Mouse (Mus musculus) heart, embryonic 15.5 days (tissue): Measurements from ENCODE around the gene Myod1. TPM values are rescaled to one million over a fixed set of nuclear protein-coding genes. Genes with fewer than 3 reads are reported as not detected.

Source experiments
- ATAC-seq: fragments of 200-750 bp; cut with Nextera tagmentation; replicated peaks from 2 replicates; pipeline ENCODE4 v1.8.0; 2017; ENCODE audit warnings: low read depth, moderate TSS enrichment; ENCODE audit not compliant: insufficient number of reproducible peaks, insufficient read depth, low FRiP score
- H3K27ac ChIP-seq: fragments of 300-500 bp; sonication (generic); 2 replicates; pipeline ENCODE4 v1.5.1; 2015; ENCODE audit warnings: mild to moderate bottlenecking, inconsistent platforms
- H3K27me3 ChIP-seq: fragments of 300-500 bp; sonication (generic); 2 replicates; pipeline ENCODE4 v1.6.1; 2015; ENCODE audit warnings: inconsistent platforms
- H3K36me3 ChIP-seq: fragments of 300-500 bp; sonication (generic); 2 replicates; pipeline ENCODE4 v1.6.1; 2015; ENCODE audit warnings: mild to moderate bottlenecking, inconsistent platforms
- H3K4me1 ChIP-seq: fragments of 300-500 bp; sonication (generic); replicated peaks from 2 replicates; pipeline ENCODE4 v1.6.1; 2015; ENCODE audit warnings: inconsistent platforms
- H3K4me2 ChIP-seq: fragments of 300-500 bp; sonication (generic); 2 replicates; pipeline ENCODE4 v1.6.1; 2015; ENCODE audit warnings: inconsistent platforms, mild to moderate bottlenecking, moderate library complexity
- H3K4me3 ChIP-seq: fragments of 300-500 bp; sonication (generic); 2 replicates; pipeline ENCODE4 v1.5.1; 2015; ENCODE audit warnings: mild to moderate bottlenecking, inconsistent platforms
- H3K9ac ChIP-seq: fragments of 300-500 bp; sonication (generic); 2 replicates; pipeline ENCODE4 v1.6.1; 2015; ENCODE audit warnings: mild to moderate bottlenecking, inconsistent platforms
- H3K9me3 ChIP-seq: fragments of 300-500 bp; sonication (generic); replicated peaks from 2 replicates; pipeline ENCODE4 v1.6.1; 2016; ENCODE audit warnings: inconsistent platforms
- WGBS: fragments of 180-500 bp; shearing (Covaris S2); methylation state at CpG from one replicate; pipeline ENCODE4 v1.1.7; 2015; ENCODE audit warnings: mixed read lengths; 5-methylcytosine and 5-hydroxymethylcytosine counted together
- polyA plus RNA-seq: library from polyadenylated mRNA; unstranded; fragments of >200 nt; fragmentation: Nextera tagmentation; extraction: Ambion mirVana; gene quantifications from 2 replicates; pipeline ENCODE4 v1.2.1, GENCODE M21; 2015

The Myod1 gene
- 0.10 and 0.30 TPM in 2 replicates for polyA plus RNA-seq

GRCm38 (mm10) chr7:46376172-46377007, at the start of gene Myod1:
Myod1 (plus strand) TSS chr7:46376474.
- Histone ChIP-seq H3K9me3 (no peaks in the 10 kb centered on the region), H3K27ac (no peak within 1 kb of the TSS), H3K4me1 (peaks cover 18% of the 10 kb centered on the region), H3K9ac (no peak within 1 kb of the TSS), H3K4me2 (peak within 1 kb of the TSS; percentile 36), H3K36me3 (no peaks in the 10 kb centered on the region), H3K4me3 (peak within 1 kb of the TSS; percentile 7), H3K27me3 (peaks cover 88% of the 10 kb centered on the region)
- WGBS = 5% methylated on average over 44 of the region's 44 CpGs
- no peak for ATAC-seq

GRCm38 (mm10) chr7:46327896-46328295, 48.4 kb upstream of the Myod1 start:
- WGBS = 49% methylated on average over 4 of the region's 4 CpGs
- Histone ChIP-seq H3K27ac (no peak overlapping the region), H3K4me2 (no peak overlapping the region), H3K27me3 (no peaks in the 10 kb centered on the region), H3K4me1 (no peaks in the 10 kb centered on the region), H3K9ac (no peak overlapping the region), H3K36me3 (no peaks in the 10 kb centered on the region), H3K4me3 (no peak overlapping the region), H3K9me3 (no peaks in the 10 kb centered on the region)
- ATAC-seq = no peak

GRCm38 (mm10) chr7:46337397-46337796, 38.9 kb upstream of the Myod1 start:
- H3K36me3 ChIP-seq = no peaks in the 10 kb centered on the region
- H3K9me3 ChIP-seq = no peaks in the 10 kb centered on the region
- H3K4me2 ChIP-seq = no peak overlapping the region
- H3K27ac ChIP-seq = no peak overlapping the region
- H3K4me3 ChIP-seq = no peak overlapping the region
- ATAC-seq = no peak
- no peak overlapping the region for H3K9ac ChIP-seq
- no peaks in the 10 kb centered on the region for H3K27me3 ChIP-seq
- 85% methylated on average over 9 of the region's 9 CpGs for WGBS
- no peaks in the 10 kb centered on the region for H3K4me1 ChIP-seq

GRCm38 (mm10) chr7:46339818-46340217, 36.5 kb upstream of the Myod1 start:
- 29% methylated on average over 3 of the region's 3 CpGs for WGBS
- H3K9me3 ChIP-seq = no peaks in the 10 kb centered on the region
- no peak overlapping the region for H3K4me2 ChIP-seq
- H3K9ac ChIP-seq = no peak overlapping the region
- H3K27me3 ChIP-seq = no peaks in the 10 kb centered on the region
- H3K4me1 ChIP-seq = no peaks in the 10 kb centered on the region
- H3K36me3 ChIP-seq = no peaks in the 10 kb centered on the region
- no peak for ATAC-seq
- no peak overlapping the region for H3K4me3 ChIP-seq
- H3K27ac ChIP-seq = no peak overlapping the region

- Histone ChIP-seq H3K9ac (no peak overlapping the region), H3K9me3 (no peaks in the 10 kb centered on the region), H3K4me1 (no peaks in the 10 kb centered on the region), H3K27ac (no peak overlapping the region), H3K36me3 (no peaks in the 10 kb centered on the region), H3K27me3 (no peaks in the 10 kb centered on the region), H3K4me3 (no peak overlapping the region), H3K4me2 (no peak overlapping the region)
- ATAC-seq = no peak
- WGBS = 68% methylated on average over 5 of the region's 5 CpGs
Observed at GRCm38 (mm10) chr7:46340295-46340694, 36.0 kb upstream of the Myod1 start.

- H3K4me1 ChIP-seq = no peaks in the 10 kb centered on the region
- H3K4me2 ChIP-seq = no peak overlapping the region
- ATAC-seq = no peak
- H3K9ac ChIP-seq = no peak overlapping the region
- WGBS = 78% methylated on average over 9 of the region's 9 CpGs
- H3K27ac ChIP-seq = no peak overlapping the region
- H3K36me3 ChIP-seq = no peaks in the 10 kb centered on the region
- no peaks in the 10 kb centered on the region; the same call in 1 of the 2 replicates for H3K27me3 ChIP-seq
- no peaks in the 10 kb centered on the region for H3K9me3 ChIP-seq
- no peak overlapping the region for H3K4me3 ChIP-seq
Observed at GRCm38 (mm10) chr7:46341471-46341870, 34.8 kb upstream of the Myod1 start.

- Histone ChIP-seq H3K36me3 (no peaks in the 10 kb centered on the region), H3K4me1 (no peaks in the 10 kb centered on the region), H3K9ac (no peak overlapping the region), H3K9me3 (no peaks in the 10 kb centered on the region), H3K27me3 (peaks cover 47% of the 10 kb centered on the region), H3K27ac (no peak overlapping the region), H3K4me3 (no peak overlapping the region), H3K4me2 (no peak overlapping the region)
- no peak for ATAC-seq
- 59% methylated on average over 4 of the region's 4 CpGs for WGBS
Observed at GRCm38 (mm10) chr7:46347692-46348091, 28.6 kb upstream of the Myod1 start.

GRCm38 (mm10) chr7:46348813-46349212, 27.5 kb upstream of the Myod1 start:
- no peak overlapping the region for H3K9ac ChIP-seq
- H3K4me3 ChIP-seq = no peak overlapping the region
- H3K9me3 ChIP-seq = no peaks in the 10 kb centered on the region
- H3K4me1 ChIP-seq = no peaks in the 10 kb centered on the region
- ATAC-seq = no peak
- peaks cover 49% of the 10 kb centered on the region for H3K27me3 ChIP-seq
- H3K27ac ChIP-seq = no peak overlapping the region
- 5% methylated on average over 35 of the region's 36 CpGs for WGBS
- H3K4me2 ChIP-seq = no peak overlapping the region
- no peaks in the 10 kb centered on the region for H3K36me3 ChIP-seq

GRCm38 (mm10) chr7:46350119-46350702, 26.1 kb upstream of the Myod1 start:
- Histone ChIP-seq H3K9ac (no peak overlapping the region), H3K9me3 (no peaks in the 10 kb centered on the region), H3K36me3 (no peaks in the 10 kb centered on the region), H3K4me3 (no peak overlapping the region), H3K27me3 (peaks cover 49% of the 10 kb centered on the region), H3K27ac (no peak overlapping the region), H3K4me2 (no peak overlapping the region), H3K4me1 (no peaks in the 10 kb centered on the region)
- WGBS = 40% methylated on average over 9 of the region's 9 CpGs
- ATAC-seq = no peak

- Histone ChIP-seq H3K27me3 (peaks cover 43% of the 10 kb centered on the region), H3K4me1 (no peaks in the 10 kb centered on the region), H3K9me3 (no peaks in the 10 kb centered on the region), H3K4me2 (no peak overlapping the region), H3K36me3 (no peaks in the 10 kb centered on the region), H3K9ac (no peak overlapping the region), H3K4me3 (no peak overlapping the region), H3K27ac (no peak overlapping the region)
- WGBS = 60% methylated on average over 2 of the region's 2 CpGs
- no peak for ATAC-seq
Observed at GRCm38 (mm10) chr7:46352748-46353147, 23.5 kb upstream of the Myod1 start.

- no peak overlapping the region for H3K9ac ChIP-seq
- no peaks in the 10 kb centered on the region for H3K9me3 ChIP-seq
- H3K4me2 ChIP-seq = no peak overlapping the region
- no peaks in the 10 kb centered on the region for H3K36me3 ChIP-seq
- no peak overlapping the region for H3K4me3 ChIP-seq
- peaks cover 38% of the 10 kb centered on the region for H3K27me3 ChIP-seq
- ATAC-seq = no peak
- no peak overlapping the region for H3K27ac ChIP-seq
- 54% methylated on average over 8 of the region's 8 CpGs for WGBS
- no peaks in the 10 kb centered on the region for H3K4me1 ChIP-seq
Observed at GRCm38 (mm10) chr7:46353216-46353615, 23.1 kb upstream of the Myod1 start.

GRCm38 (mm10) chr7:46353875-46354274, 22.4 kb upstream of the Myod1 start:
- Histone ChIP-seq H3K36me3 (no peaks in the 10 kb centered on the region), H3K27ac (no peak overlapping the region), H3K9ac (no peak overlapping the region), H3K4me3 (no peak overlapping the region), H3K9me3 (no peaks in the 10 kb centered on the region), H3K4me2 (no peak overlapping the region), H3K4me1 (no peaks in the 10 kb centered on the region), H3K27me3 (peaks cover 32% of the 10 kb centered on the region)
- WGBS = 42% methylated on average over 4 of the region's 4 CpGs
- ATAC-seq = no peak
